Mouse (Mus musculus) liver, embryonic 16.5 days (tissue): Measurements from ENCODE around the gene Rnf5. TPM values are rescaled to one million over a fixed set of nuclear protein-coding genes. Genes with fewer than 3 reads are reported as not detected.

Experiments
- ATAC-seq: fragments of 200-750 bp; cut with Nextera tagmentation; 2 replicates; pipeline ENCODE4 v1.8.0; 2017; ENCODE audit warnings: low read depth, mild to moderate bottlenecking, moderate number of reproducible peaks, moderate library complexity
- H3K27ac ChIP-seq: fragments of 300-500 bp; sonication (generic); 2 replicates; pipeline ENCODE4 v1.5.1; 2014; ENCODE audit warnings: mild to moderate bottlenecking, low read length
- H3K27me3 ChIP-seq: fragments of 300-500 bp; sonication (generic); 2 replicates; pipeline ENCODE4 v1.6.1; 2014; ENCODE audit warnings: low read depth, low read length, mixed read lengths; ENCODE audit not compliant: control insufficient read depth, insufficient read depth
- H3K36me3 ChIP-seq: fragments of 300-500 bp; sonication (generic); 2 replicates; pipeline ENCODE4 v1.6.1; 2014; ENCODE audit warnings: mild to moderate bottlenecking; ENCODE audit not compliant: control insufficient read depth, insufficient read depth
- H3K4me1 ChIP-seq: fragments of 300-500 bp; sonication (generic); 2 replicates; pipeline ENCODE4 v1.6.1; 2014; ENCODE audit warnings: low read depth, low read length, mixed read lengths; ENCODE audit not compliant: control insufficient read depth
- H3K4me2 ChIP-seq: fragments of 300-500 bp; sonication (generic); 2 replicates; pipeline ENCODE4 v1.6.1; 2014; ENCODE audit warnings: low read depth, low read length, mixed read lengths
- H3K4me3 ChIP-seq: fragments of 300-500 bp; sonication (generic); 2 replicates; pipeline ENCODE4 v1.5.1; 2014; ENCODE audit warnings: low read depth, mild to moderate bottlenecking, low read length
- H3K9ac ChIP-seq: fragments of 300-500 bp; sonication (generic); 2 replicates; pipeline ENCODE4 v1.6.1; 2014; ENCODE audit warnings: low read depth, low read length
- H3K9me3 ChIP-seq: fragments of 300-500 bp; sonication (generic); replicated peaks from 2 replicates; pipeline ENCODE4 v1.6.1; 2016; ENCODE audit warnings: low read length; ENCODE audit not compliant: control insufficient read depth
- WGBS: fragments of 180-500 bp; shearing (Covaris S2); extraction: QIAGEN DNeasy Blood & Tissue Kit; methylation state at CpG from one replicate; pipeline ENCODE4 v1.1.7; 2014; ENCODE audit not compliant: insufficient replicate concordance; 5-methylcytosine and 5-hydroxymethylcytosine counted together
- polyA plus RNA-seq: library from polyadenylated mRNA; unstranded; fragments of >200 nt; fragmentation: Nextera tagmentation; extraction: Ambion mirVana; gene quantifications from 2 replicates; pipeline ENCODE4 v1.2.1, GENCODE M21; 2015

The Rnf5 gene
- polyA plus RNA-seq, 1 experiment from 2014 or later, result 92.4 TPM

- no peaks in the 10 kb centered on the region for H3K27me3 ChIP-seq
- peaks cover 52% of the 10 kb centered on the region for H3K4me1 ChIP-seq
- H3K27ac ChIP-seq, result peak within 1 kb of the TSS; percentile 88
- H3K36me3 ChIP-seq, result peaks cover 8% of the 10 kb centered on the region
- peak within 1 kb of the TSS; percentile 89 for H3K4me2 ChIP-seq
- H3K9ac ChIP-seq, result peak within 1 kb of the TSS; percentile 82
- H3K9me3 ChIP-seq, result no peaks in the 10 kb centered on the region
- 0% methylated on average over 35 of the region's 35 CpGs for WGBS
- peak; percentile 79 for ATAC-seq
- H3K4me3 ChIP-seq, result peak within 1 kb of the TSS; percentile 77
These were observed 595 bp upstream of the Rnf5 start, which contains the start of gene Agpat1 for GRCm38 (mm10) chr17:34604061-34604508. Gene Agpat1, plus strand, starts transcription at chr17:34604262.

- Histone ChIP-seq H3K9me3 (no peaks in the 10 kb centered on the region), H3K4me1 (peaks cover 39% of the 10 kb centered on the region), H3K36me3 (peaks cover 8% of the 10 kb centered on the region), H3K27ac (no peak overlapping the region), H3K4me3 (no peak overlapping the region), H3K4me2 (no peak overlapping the region), H3K27me3 (no peaks in the 10 kb centered on the region), H3K9ac (no peak overlapping the region)
- no peak for ATAC-seq
- 85% methylated on average over 12 of the region's 12 CpGs for WGBS
These were observed 1.7 kb downstream of the Rnf5 start for GRCm38 (mm10) chr17:34601796-34602195.

GRCm38 (mm10) chr17:34599891-34600290 is 3.6 kb downstream of the Rnf5 start:
- WGBS, result 67% methylated on average over 9 of the region's 9 CpGs
- H3K36me3 ChIP-seq, result peaks cover 16% of the 10 kb centered on the region
- no peak for ATAC-seq
- no peaks in the 10 kb centered on the region for H3K9me3 ChIP-seq
- peaks cover 32% of the 10 kb centered on the region for H3K4me1 ChIP-seq
- H3K27ac ChIP-seq, result no peak overlapping the region
- H3K9ac ChIP-seq, result no peak overlapping the region
- no peak overlapping the region for H3K4me3 ChIP-seq
- H3K27me3 ChIP-seq, result no peaks in the 10 kb centered on the region
- H3K4me2 ChIP-seq, result no peak overlapping the region

GRCm38 (mm10) chr17:34597566-34598095 is 5.9 kb downstream of the Rnf5 start, which contains the start of gene Ager:
Gene Ager, plus strand, starts transcription at chr17:34597862.
- Histone ChIP-seq H3K27me3 (no peaks in the 10 kb centered on the region), H3K27ac (no peak within 1 kb of the TSS), H3K9me3 (no peaks in the 10 kb centered on the region), H3K4me1 (peaks cover 39% of the 10 kb centered on the region), H3K4me3 (no peak within 1 kb of the TSS), H3K36me3 (peaks cover 19% of the 10 kb centered on the region), H3K9ac (no peak within 1 kb of the TSS), H3K4me2 (no peak within 1 kb of the TSS)
- ATAC-seq, result no peak
- WGBS, result 26% methylated on average over 6 of the region's 6 CpGs

GRCm38 (mm10) chr17:34596098-34596497 is 7.4 kb downstream of the Rnf5 start:
- Histone ChIP-seq H3K9ac (no peak overlapping the region), H3K4me3 (no peak overlapping the region), H3K4me2 (no peak overlapping the region), H3K27me3 (no peaks in the 10 kb centered on the region), H3K36me3 (peaks cover 19% of the 10 kb centered on the region), H3K4me1 (peaks cover 41% of the 10 kb centered on the region), H3K9me3 (no peaks in the 10 kb centered on the region), H3K27ac (no peak overlapping the region)
- WGBS, result 66% methylated on average over 8 of the region's 8 CpGs
- no peak for ATAC-seq

GRCm38 (mm10) chr17:34593752-34594525 is 9.6 kb downstream of the Rnf5 start:
- Histone ChIP-seq H3K36me3 (peaks cover 10% of the 10 kb centered on the region), H3K4me3 (peak overlapping the region; percentile 83), H3K27ac (0 out of 2 replicates have a peak overlapping the region, but pooled peaks have one; percentile 34), H3K9me3 (no peaks in the 10 kb centered on the region), H3K9ac (peak overlapping the region; percentile 95; the same call in 1 of the 2 replicates), H3K4me2 (peak overlapping the region; percentile 100), H3K4me1 (peaks cover 56% of the 10 kb centered on the region), H3K27me3 (no peaks in the 10 kb centered on the region)
- WGBS, result 64% methylated on average over 34 of the region's 34 CpGs
- ATAC-seq, result no peak

GRCm38 (mm10) chr17:34592581-34593549 is 10.6 kb downstream of the Rnf5 start:
- Histone ChIP-seq H3K27ac (peak overlapping the region; percentile 89), H3K36me3 (peaks cover 10% of the 10 kb centered on the region), H3K9ac (peak overlapping the region; percentile 95), H3K4me2 (peak overlapping the region; percentile 100), H3K9me3 (no peaks in the 10 kb centered on the region), H3K4me1 (peaks cover 67% of the 10 kb centered on the region), H3K27me3 (no peaks in the 10 kb centered on the region), H3K4me3 (peak overlapping the region; percentile 83)
- ATAC-seq, result no peak; the same call in 1 of the 2 replicates
- WGBS, result 3% methylated on average over 31 of the region's 32 CpGs

- Histone ChIP-seq H3K9ac (peak overlapping the region; percentile 95), H3K36me3 (peaks cover 10% of the 10 kb centered on the region), H3K27ac (peak overlapping the region; percentile 89), H3K4me1 (peaks cover 63% of the 10 kb centered on the region), H3K4me3 (peak overlapping the region; percentile 83), H3K9me3 (no peaks in the 10 kb centered on the region), H3K27me3 (no peaks in the 10 kb centered on the region), H3K4me2 (peak overlapping the region; percentile 100)
- peak; percentile 65 for ATAC-seq
- under 1% methylated on average over 21 of the region's 35 CpGs for WGBS
These were observed 11.5 kb downstream of the Rnf5 start for GRCm38 (mm10) chr17:34591994-34592375.
